Mouse (Mus musculus) layer of hippocampus, adult 9-11 months (tissue): ENCODE results near the gene Nfic.

Experiments
- DNase-seq: peaks from one replicate; pipeline ENCODE4 v3.0.0; 2022

The Nfic gene

DNA sequence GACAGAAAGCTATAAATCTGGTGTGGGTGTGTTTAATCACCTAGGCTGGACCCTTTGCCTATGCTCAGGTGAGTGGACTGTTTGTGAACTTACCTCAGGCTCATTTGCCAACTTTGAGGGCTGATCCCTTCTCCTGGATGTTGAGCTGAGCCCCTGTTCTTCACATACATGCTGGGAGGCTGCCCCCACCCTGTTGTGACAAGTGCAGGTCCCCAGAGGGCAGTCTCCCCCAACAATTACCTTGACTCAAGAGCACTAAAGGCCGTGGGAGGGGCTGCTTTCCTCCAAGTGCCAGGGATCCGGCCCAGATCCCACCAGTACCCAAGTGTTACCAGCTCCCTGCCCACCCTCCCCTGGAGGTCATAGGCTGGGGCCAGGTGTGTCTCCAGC, 29.6 kb upstream of the Nfic start:
- DNase-seq: no peak

DNA sequence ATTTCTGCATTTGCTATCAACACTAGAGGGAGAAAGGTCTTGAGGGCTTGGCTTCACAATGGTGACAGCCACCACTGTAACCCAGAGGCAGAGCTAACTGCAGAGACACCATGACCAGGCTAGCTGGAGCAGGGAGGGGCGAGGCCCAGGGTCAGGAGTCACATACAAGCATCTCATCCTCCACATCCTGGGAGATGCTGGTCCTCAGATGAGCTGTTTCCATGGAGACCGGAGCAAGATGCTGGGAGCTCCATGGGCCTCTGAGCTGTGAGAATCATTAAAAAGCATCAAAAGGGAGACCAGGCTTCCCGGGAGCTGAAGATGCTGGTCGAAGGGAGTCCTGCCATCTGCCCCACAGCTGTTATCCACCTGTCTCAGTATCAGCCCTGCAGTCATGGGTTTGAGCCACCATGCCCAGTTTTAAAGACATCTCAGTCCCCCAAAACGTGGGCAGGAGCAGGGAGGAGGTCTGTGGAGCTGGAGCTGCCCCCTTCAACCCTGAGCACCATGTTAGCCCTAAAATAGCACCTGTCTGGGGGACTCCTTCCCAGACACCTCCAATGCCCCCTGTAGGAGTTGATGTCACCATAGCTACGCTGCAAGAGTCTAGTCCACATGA, 29.1 kb upstream of the Nfic start:
- no peak for DNase-seq

DNA sequence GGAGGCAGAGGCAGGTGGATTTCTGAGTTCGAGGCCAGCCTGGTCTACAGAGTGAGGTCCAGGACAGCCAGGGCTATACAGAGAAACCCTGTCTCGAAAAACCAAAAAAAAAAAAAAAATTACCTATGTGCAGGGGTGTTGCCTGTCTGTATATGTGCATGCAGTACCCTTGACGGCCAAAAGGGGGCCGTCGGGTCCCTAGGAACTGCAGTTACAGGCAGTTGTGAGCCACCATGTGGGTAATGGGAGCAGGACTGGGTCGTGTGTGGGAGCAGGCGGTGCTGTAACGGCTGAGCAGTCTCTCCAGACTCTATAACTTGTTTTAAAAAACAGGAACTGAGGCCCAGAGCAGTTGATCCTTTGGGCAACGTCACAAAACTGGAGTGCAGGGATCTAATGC, 28.5 kb upstream of the Nfic start:
- no peak for DNase-seq

DNA sequence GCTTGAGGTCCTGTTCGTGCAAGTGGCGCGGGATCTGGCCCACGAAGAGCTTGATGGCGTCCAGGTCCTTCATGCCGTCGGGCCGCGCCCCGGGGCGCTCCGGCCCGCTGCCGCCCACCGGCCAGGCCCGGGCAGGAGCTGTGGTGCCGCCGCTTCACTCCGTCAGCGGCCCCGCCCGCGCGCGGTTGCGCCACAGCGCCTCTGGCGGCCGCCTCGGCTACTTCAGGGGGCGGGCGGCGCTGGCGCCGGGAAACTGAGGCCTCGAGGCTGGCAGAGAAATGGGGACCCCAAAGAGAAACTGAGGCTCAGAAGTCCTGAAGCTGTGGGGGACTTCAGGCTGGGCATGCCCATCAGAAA, 27.1 kb upstream of the Nfic start, which contains the start of gene Celf5:
TSS of gene Celf5 (minus strand) at position 177 of the 357 bp plus-strand sequence.
- DNase-seq: no peak

DNA sequence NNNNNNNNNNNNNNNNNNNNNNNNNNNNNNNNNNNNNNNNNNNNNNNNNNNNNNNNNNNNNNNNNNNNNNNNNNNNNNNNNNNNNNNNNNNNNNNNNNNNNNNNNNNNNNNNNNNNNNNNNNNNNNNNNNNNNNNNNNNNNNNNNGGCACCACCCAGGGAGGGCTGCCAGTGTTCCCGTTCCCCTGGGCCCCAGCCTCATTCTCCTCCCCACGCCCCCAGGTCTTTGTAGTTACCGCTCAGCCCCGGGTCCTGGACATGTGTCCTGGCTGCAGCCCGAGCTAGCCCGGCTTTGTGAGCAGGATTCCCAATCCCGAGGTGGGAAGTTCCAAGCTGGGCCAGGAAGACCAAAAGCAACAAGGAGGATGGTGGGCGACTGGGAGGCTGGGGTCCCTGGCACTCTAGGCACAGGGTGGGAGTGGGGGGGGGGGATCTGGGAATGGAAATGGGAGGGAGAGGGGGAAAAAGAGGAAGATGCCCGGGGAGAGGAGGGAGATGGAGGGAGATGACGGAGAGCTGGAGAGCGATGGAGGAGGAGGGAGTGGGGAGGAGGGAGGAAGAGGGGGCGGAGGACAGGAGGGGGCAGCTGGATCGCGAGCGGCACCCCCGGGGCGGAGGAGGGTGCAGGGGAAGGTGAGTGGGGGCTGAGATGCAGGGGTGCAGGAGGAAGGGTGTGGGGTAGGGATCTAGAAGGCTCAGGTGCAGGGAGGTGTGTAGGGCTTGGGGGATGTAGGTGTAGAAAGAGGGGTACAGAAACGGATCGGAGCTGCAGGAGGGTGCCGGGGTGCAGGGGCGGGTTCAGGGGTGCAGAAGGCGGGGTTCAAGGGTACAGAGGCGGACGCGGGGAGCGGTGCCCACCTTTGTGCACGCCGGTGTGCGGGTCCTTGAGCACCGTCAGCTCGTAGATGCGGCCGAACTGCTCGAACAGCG, 26.4 kb upstream of the Nfic start:
- no peak for DNase-seq

DNA sequence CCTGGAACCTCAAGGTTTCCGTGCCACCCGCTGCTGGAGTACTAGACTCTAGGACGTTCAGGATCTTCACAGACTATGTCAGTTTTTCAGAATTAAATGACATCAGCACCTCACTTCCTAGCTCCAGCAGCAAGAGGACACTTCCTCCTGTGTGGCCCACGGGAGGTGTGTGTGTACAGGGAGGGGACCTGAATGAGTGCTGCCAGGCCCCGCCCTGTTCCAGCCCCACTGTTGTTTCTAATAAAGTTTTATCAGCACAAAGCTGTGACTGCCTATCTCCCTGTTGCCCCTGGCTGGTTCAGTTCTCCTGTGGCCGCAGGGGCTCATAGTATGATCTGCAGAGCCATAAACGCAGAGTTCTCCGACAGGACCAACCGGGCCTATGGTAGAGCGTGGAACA, 19.0 kb upstream of the Nfic start:
- no peak for DNase-seq

DNA sequence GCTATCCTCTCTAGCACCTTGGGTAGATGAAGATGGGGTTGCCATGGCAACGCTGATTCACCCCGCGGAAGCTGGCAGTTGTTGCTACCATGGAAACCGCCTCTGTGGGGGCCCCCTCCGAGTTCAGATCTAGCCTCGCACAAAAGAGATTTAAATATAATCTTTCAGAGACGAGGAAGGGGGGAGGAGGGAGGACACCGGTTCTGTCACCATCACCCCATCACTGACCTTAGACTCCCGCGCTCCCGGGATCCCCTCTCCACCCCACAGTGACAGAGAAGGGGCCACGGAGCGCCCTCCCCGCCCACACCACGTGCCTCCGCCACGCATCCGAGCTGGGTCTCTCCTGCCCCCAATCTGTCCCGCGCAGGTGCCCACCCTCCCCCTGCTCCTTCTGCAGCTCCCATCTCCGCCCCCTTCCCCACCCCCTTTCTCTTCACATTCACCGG, 17.6 kb upstream of the Nfic start:
- peak; percentile 95 for DNase-seq

DNA sequence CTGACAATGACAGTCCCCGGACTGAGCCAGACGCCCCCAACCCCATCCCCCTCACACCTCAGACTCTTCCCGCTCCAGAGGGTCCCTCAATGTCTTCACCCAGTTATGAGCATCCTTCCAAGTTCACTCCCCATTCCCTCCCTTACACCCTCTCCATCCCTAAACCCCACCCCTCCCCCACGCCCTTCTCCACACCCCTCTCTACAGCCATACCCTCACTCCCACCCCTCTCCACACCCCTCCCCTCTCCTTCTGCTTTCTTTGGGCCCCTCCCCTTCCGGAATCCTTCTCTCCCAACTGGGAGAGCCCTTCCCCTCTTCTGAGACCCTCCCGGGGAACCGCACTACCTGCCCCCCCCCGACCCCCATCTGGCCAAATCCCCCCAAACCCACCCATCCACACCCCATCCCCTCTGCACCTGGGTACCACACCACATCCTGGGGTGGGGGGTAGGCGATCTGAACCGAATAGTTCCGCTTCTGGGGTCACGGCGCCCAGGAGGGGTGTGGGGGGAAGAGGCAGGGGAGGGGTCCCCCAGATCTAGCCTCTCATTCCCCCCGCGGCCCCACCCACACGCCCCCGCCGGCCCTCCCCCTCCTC, 17.1 kb upstream of the Nfic start:
- no peak for DNase-seq

DNA sequence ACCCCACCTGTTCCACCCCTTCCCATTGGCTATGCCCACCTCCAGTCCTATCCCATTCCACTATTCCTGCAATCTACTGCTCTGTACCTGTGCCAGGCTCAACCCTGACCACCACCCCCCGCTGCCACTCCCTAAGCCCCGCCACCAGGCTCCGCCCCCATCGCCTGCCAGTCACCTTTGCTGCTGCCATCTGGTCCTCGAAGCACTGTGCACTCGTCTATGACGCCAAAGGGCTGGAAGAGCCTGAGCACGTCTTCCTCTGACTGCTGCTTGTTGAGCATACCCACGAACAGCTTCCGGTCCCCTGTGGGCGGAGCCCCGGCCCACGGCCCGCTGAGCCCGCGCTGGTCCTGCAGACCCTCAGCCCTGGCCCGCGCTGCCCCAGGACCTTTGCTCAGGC, 15.0 kb upstream of the Nfic start:
- no peak for DNase-seq

DNA sequence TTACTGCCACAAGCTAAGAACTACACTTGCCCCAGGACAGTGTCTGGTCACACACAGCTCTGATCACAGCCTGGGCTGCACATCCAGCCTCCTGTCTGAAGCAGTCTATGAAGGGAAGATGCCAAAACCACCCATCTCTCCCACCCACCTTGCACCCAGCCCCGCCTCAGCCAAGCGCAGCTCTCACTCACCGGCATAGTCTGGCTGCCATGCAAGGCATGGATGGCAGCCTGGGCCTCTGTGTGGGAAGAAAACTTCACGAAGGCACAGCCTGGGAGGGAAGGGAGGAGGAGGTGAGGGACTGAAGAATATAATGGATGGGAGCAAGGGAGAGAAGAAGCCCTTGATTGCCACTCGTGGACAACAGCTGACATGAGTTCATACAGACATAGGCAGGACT, 13.8 kb upstream of the Nfic start:
- DNase-seq: peak; percentile 67

DNA sequence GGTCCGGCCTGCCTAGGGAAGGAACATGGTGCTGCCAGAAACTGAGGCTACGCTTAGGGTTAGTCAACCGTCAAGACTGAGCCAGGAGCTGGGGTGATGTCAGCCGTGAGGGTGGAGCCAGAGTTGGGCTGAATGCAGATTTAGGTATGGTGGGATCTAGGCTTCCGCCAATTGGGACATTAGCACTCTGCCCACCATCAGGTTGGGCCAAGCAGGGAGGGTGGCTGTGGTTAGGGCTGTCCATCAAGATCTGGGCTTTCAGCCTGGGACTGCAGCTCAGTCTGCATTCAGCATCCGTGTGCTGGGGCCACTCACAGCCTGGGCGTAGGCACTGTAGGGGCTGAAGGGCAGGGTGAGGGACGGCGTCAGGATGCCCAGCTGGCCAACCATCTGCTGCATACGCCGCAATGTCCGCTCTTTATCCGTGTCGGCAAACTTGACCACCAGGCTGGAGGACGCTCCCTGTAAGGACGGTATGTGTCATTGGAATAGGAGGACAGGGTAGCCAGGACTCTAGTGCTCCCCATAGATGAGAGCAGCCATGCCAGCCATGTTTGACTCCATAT, 12.3 kb upstream of the Nfic start:
- DNase-seq: no peak

DNA sequence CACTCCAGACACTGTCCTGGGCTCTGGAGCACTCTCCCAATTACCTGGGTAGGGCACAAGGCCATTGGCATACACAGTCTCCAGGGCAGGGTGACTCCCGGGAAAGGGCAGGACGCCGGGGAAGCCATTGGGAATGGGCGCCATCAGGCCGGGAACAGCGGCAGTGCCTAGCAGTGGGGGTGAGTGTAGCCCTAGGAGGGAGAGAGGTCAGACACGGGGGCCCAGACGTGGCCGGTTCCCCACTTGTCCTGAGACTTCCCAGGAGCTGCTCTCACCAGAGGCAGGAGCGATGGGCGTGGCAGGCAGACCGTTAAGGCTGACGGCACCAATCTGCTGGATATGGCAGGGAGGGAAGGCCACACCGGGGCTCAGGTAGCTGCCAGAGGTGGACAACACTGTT, 11.4 kb upstream of the Nfic start:
- no peak for DNase-seq

DNA sequence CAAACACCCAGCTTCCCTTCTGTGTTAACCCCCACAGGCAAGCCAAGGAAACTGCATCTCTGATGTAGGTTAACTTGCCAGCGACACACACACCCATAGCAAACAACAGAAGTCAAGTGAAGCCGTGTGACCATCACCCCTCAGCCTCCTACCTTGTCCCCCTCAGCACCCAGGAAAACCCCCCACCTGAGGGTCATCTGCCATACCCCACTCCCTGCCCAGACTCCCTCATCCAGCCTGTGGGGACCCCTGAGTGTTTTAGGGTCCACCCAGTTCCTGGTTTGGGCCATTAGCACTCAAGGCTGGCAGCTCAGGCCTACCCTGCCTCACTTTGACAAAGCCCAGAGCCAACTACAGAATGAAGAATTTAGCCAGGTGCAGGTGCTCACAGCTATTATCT, 10.6 kb upstream of the Nfic start:
- no peak for DNase-seq

DNA sequence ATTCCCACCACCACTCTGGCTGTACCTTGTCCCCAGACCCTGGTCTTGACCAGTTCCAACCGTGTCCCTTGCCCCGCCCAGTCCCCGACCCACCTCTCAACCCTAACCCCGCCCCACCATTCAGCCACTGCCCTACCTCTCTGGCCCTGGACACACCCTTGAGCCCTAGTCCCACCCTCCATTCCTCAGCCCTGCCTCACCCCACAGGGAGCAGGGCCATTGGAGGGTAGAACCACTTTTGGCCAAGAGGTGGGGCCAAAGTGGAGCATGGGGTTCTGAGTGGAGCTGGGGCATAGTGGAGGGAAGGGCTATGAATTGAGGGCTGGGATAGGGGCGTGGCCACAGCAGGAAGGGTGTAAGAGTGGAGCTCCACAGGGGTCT, 9.8 kb upstream of the Nfic start:
- no peak for DNase-seq

DNA sequence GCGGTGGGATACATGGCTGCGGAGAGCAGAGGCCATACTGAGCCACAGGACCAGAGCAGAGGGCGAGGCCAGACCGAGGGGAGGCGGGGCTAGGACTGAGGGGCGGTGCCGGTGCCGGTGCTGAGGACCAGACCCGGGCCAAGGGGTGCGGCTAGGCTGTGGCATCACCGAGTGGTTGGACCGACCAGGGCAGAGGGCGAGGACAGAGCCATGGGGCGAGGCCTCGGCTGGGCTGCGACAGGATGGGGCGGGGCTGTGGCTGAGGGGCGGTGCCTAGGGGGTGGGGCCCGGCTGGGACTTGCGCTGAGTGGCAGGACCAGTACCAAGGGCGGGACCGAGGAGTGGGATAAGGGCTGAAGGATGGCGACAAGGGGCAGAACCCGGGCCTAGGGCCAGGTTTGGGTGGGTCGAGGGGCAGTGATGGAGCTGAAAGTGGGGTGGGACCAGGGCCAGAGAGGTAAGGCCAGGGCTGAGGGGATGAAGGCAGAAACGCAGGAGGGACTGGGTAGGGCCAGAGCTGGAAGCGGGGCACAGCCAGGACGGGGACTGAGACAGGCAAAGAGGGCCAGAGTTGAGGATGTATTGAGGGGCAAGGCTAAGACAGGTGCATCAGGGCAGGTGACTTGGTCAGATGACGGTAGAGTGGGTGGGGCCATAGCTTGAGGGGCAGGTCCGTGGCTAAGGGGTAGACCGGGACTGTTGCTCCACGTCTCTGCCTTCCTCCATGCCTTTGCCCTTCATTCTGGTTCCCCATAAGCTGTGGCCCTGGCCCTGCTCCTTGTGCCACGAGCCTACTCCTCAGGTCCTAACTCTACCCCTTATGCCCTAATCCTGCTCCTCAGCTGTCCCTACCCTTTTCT, 9.2 kb upstream of the Nfic start:
- DNase-seq: no peak

DNA sequence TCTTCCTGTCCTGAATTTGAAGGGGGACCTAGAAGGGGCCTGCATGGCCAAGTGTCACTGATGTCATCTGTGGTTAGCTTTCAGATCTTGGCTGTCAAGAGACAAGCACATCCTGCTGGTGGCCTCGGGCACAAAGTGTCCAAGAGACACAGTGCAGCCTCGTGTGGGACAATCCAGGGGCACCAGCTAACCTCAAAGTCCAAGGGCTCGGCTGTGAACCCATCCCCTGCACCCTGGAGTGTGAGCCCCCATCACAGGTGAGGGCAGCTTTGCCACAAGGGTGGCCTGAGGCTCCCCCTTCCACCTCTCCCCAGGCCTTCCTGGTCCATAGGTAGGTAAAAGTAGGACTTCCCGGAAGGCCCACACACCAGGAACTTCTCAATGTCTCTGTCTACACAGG, 8.1 kb upstream of the Nfic start:
- no peak for DNase-seq

DNA sequence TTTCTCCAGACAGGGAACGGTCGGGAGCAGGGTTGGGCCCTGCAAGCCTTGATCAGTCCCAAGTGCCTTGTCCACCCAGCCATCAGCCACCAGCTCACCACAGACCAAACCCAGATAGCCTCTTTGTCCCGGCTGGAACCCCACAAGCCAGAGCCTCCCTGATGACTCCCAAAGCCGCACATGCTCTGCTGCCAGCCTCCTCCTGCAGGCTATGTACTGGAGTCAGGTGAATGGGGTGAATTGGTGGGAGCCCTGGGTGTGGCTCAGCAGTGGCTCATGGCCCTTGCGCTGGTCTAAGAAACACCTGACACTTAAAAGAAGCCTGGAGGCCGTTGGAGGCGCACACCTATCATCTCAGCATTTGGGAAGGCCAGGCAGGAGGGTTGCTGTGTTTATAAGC, 7.5 kb upstream of the Nfic start:
- no peak for DNase-seq

DNA sequence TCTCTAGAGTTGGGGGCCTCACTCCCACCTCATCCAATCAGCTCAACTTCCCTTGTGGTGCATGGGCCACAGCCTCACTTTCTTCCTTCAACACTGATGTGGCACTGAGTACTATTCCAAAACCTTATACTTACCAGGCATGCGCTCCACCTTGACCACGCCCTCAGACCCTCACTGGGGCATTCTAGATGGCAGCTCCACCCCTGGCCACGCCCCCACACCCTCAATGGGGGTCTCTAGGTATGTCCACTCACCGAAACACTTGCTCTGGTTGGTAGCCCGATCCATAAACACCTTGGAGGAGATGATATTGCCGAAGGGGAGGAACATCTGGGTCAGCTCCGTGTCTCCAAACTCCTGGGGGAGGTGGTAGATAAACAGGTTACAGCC, 7.0 kb upstream of the Nfic start:
- no peak for DNase-seq

DNA sequence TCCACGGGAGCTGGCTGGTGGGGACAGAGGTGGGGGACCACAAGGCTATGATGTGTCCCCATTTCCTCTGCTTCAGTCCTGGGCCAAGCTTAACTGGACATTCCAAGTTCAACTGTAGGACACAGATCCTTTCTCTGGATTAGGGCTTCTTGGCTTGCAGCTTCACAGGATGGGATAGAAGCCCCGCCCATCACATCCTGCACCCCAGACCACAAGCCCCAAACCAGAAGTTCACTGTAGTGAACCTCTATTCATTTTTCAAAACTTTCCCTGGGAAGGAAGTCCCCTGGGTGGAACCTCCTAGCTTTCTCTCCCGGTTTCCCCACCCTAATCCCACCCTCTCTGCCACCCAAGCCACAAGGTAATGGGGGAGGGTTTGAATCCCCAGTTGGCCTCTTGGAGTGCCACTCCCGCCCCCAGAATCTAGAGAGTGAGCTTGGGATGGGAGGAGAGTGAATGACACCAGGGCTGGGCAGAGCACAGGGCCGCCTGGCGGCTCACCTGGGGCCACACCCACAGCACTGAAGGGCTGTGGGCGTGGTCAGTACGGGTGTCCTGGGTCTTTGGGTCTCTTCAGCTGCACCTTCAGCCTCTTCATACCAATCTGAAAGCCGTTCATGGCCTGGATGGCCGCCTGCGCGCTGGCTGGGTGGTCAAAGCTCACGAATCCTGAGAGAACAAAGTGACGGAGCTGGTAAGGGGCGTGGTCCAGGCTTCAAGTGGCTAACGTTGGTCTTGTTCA, 6.4 kb upstream of the Nfic start:
- DNase-seq: no peak

DNA sequence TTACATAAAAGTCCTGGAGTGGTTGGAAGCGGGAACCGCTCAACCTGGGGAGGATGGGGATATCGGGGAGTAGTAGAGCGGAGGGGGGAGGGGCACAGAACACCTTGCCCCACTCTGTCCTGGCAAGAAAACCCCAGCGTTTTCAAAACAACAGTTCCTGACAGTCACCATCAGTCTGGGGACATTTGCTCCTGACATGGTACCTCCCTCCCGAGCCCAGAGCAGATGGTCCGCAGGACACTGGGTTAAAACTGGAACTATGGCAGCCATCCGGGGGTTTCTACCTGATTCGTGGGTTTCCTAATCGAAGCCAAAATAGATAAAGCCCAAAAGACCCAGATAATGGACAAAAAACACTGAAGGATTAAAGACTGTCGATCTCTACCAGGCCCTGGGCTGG, 5.5 kb upstream of the Nfic start:
- DNase-seq: no peak

DNA sequence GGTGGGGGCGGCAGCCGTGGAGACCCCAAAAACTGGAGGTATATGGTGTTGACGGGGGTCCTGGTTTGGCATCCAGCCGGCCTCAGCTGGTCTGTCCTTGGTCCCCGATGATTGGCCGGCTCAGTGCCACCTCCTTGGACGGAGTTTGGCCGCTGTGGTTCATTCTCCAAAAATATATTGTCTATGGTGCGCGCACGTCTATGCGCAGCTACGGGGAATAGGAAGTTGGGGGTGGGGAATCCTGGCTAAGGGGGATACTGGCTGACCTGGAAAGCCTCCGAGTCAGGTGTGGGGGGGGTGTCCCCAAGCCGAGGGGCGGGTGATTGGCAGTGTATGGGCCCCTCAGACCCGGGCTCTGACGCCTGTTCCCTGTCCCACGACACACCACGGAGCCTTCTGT, 5.0 kb upstream of the Nfic start:
- no peak for DNase-seq

DNA sequence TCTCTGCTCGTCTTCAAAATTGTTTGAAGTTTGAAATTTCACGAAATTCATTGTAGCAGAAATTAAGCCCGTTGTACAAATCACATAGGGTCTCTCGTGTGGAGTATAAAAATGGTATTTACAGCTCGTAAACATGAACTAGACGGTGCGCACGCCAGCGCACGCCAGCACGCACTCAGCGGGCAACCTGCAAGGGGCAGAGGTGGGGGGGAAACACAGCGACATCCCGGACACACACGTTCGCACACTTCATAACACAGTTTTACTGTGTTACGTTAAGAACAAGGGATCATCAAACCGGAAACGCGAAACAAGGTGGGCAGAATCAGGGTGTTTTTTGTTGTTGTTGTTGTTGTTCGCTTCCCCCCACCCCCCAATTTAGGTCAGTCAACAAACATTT, 4.0 kb upstream of the Nfic start:
- no peak for DNase-seq
